Mouse (Mus musculus): ENCODE results near the gene Zfpl1.
"Not testable (repeated sequence)": the region's sequence is repeated elsewhere in the genome, so short reads cannot be mapped to it uniquely, and the experiment has no call there.

The Zfpl1 gene

DNA sequence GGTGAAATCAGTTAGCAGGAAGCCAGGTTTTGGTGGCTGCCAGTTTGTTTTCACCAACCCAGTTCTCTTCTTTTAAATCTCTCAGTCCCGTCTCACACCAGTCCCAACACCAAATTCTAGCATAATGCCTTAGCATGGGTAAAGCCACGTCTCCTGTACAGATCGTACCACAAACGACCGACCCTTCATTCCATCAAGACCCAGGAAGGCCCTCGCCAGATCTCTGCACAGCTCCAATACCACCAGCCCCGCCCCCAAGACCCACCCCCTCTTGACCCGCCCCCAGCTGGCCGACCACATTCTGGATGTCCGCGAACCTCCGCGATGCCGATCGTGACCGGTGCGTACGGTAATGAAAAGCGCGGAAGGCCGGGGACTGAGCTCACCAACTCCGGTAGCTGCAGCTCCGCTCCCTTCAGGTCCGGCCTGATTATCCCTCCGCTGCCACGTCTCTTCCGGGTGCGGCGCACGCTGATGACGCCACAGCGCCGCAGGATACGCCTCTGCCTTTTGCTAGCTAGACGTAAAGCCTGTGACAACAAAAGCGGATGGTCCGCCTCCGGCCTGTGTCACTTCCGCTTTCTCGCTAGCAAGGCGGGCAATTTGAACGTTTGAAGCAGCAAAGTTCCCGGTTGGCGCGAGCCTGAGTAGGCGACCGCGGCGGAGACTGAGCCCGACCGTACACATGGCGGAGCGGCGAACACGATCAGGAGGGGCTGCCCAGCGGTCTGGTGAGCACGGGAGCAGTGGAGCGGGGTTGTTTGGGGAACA, at the start of gene Zfpl1, which contains the start of gene Cdca5:
TSS of gene Zfpl1 (minus strand) at position 479 of the 771 bp plus-strand sequence.
TSS of gene Cdca5 (plus strand) at position 506 of the 771 bp plus-strand sequence.
- DNase-seq (ENCODE audit: extremely low read depth, low read depth, low spot score): peak; percentile 77

DNA sequence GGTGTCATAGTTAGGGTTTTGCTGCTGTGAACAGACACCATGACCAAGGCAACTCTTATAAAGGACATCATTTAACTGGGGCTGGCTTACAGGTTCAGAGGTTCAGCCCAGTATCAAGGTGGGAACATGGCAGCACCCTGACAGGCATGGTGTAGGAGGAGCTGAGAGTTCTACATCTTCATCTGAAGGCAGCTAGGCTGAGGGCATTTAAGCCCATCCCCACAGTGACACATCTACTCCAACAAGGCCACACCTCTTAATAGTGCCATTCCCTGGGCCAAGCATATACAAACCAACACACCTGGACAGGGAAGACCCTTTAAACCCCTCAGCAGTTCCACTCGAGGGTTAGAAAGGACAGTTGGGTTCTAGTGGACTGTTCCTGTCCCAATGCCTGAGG, 48.4 kb upstream of the Zfpl1 start:
- DNase-seq (ENCODE audit: extremely low read depth, low read depth, low spot score): not testable (repeated sequence)

DNA sequence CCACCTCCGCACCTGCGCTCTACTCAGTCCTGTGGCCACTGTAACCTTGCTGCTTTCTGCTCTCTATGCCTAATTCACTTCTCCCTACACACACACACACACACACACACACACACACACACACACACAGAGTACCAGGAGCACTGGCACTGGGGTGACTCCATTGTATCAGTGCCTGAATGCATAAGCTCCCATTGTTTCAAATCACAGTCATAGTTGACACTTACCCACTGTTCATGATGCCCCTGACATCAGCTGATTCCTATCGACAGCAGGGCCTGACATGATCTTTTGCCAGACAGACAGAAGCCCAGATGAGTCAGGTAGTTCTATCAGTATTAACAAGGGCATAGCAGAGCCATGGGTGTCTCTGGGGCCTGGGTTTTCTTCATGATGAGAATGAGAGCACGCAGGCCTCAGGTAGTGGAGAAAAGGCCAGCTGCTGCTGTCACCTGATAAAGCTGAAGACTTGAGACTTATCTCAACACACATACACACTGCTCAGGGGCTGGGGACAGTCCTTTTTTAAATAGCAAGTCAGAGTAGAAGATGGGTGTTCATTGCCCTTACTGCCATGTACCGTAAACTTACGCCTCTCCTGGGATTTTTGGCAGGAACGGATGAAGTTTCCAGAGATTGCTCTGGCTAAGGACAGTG, 47.5 kb upstream of the Zfpl1 start:
- no peak for DNase-seq (ENCODE audit: extremely low read depth, low read depth, low spot score)

- DNase-seq (ENCODE audit: extremely low read depth, low read depth, low spot score): not testable (repeated sequence)
Measured at GRCm38 (mm10) chr19:6130414-6131128, 45.8 kb upstream of the Zfpl1 start.

DNA sequence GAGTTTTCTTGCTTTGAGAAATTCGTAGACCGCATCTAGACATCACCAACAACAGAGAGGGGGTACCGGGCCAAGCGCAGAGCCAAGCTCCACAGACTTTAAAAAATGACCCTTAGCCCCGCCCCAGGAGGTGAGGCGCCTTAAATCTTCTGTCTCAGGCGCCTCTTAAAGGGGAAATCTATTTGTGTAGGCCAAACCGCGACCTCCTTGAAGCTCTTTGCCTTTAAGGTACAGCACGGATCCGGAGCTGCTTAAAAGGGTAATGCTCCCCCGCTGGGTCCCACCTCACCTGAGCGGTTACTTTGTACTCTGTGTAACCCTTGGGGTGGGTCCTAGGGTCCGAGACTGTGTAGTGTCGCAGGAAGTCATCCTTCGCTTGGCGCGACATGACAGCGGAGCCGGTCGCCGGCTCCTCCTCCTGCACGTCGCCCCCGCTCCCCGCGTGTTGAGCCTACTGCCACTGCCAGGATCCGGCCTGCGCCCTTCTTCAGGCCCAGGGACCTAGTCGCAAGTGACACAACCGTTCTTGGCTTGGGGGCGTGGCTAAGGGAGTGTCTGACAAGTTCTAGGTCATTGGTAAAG, 43.1 kb upstream of the Zfpl1 start, which contains the start of gene Snx15:
TSS of gene Snx15 (minus strand) at position 545 of the 582 bp plus-strand sequence.
- DNase-seq (ENCODE audit: extremely low read depth, low read depth, low spot score): peak; percentile 88

DNA sequence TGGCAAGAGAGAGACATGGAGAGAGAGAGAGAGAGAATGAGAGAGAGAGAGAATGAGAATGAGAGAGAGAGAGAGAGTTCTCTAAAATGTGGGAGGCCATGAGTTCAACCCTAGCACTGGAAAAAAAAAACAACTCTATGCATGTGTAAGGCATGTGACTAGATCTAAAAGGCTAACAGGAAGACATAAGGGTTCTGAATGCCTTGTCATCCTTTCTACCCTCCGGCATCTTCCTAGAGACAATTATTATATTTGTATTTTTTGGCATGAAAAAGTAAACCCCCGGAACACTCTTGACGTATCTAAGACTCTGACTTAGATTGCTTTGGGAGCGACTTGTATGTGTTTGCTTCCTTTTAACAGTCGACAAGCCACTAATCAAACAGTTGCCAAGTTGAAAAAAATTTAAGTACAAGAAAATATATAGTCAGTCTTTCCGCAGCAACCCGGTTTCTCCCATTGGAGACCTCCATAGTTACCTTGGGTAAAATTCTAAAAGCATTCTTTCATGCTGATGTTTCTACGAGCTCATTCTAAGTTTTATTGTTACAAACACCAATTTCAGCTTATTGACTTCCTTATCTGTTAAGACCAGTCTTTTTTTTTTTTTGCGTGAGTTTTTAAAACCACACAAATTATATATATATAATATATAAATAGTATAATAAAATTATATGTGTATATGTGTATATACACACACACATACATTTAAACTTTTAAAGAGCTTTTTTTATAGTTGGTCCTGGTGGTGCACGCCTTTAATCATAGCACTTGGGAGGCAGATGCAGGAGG, 42.2 kb upstream of the Zfpl1 start:
- no peak for DNase-seq (ENCODE audit: extremely low read depth, low read depth, low spot score)

DNA sequence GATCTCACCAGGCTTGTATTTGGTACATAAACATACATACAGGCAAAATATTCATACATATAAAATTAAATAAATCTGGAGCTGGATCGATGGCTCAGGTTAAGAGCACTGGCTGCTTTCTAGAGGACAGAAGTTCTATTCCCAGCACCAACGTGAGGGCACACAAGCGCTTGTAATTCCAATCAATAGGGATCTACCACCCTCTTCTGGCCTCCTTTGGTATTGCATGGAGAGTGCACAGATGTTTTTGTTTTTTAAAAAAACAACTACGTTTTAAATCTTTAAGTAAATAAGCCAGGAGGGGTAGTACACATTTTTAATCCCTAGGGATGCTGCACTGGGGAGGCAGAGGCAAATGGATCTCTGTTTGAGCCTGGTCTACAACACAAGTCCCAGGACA, 41.5 kb upstream of the Zfpl1 start:
- no peak for DNase-seq (ENCODE audit: extremely low read depth, low read depth, low spot score)

- DNase-seq (ENCODE audit: extremely low read depth, low read depth, low spot score): no peak
Measured at GRCm38 (mm10) chr19:6124898-6125297, 40.1 kb upstream of the Zfpl1 start.

GRCm38 (mm10) chr19:6123330-6123729, 38.6 kb upstream of the Zfpl1 start:
- DNase-seq (ENCODE audit: extremely low read depth, low read depth, low spot score): no peak

- DNase-seq (ENCODE audit: extremely low read depth, low read depth, low spot score): no peak
Measured at GRCm38 (mm10) chr19:6121761-6122160, 37.0 kb upstream of the Zfpl1 start.

- DNase-seq (ENCODE audit: extremely low read depth, low read depth, low spot score): no peak
Measured at GRCm38 (mm10) chr19:6118677-6119185, 34.0 kb upstream of the Zfpl1 start.

DNA sequence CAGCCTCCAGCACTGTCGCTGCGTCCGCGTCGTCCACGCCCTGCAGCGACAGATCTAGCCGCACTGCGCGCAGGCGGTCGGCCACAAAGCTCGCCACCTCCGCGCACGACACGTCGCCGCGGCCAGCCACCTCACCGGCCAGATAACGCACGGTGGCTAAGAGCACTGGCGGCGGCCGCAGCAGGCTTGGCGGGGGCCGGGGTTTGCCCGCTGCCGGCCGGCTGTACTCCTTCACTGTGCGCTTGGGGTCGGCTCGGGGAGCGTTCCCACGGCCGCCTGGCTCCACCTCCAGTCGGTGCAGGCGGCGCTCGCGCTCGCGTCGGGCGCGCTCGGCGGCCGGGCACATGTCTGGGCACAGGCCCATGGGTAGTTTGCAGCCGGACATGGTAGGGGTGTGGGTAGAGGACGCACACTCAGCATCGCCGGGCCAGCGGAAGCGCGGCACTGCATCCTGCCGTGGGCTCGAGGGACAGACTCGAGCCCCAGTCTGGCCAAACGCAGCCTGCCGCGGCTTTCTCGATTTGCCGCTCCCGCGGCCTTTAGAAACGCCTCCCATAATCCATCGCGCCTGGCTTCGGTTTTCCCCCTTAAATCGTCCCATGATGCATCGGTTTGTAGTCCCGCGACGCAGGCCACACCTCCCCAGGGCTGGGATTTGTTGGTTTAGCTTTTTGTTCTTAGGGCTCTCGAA, 33.4 kb upstream of the Zfpl1 start, which contains the start of gene Sac3d1:
TSS of gene Sac3d1 (minus strand) at position 665 of the 691 bp plus-strand sequence.
- peak; percentile 58 for DNase-seq (ENCODE audit: extremely low read depth, low read depth, low spot score)

GRCm38 (mm10) chr19:6117346-6117985, 32.7 kb upstream of the Zfpl1 start:
- DNase-seq (ENCODE audit: extremely low read depth, low read depth, low spot score): no peak

- DNase-seq (ENCODE audit: extremely low read depth, low read depth, low spot score): no peak
Measured at GRCm38 (mm10) chr19:6116113-6116850, 31.5 kb upstream of the Zfpl1 start.

- no peak for DNase-seq (ENCODE audit: extremely low read depth, low read depth, low spot score)
Measured at GRCm38 (mm10) chr19:6113116-6113515, 28.4 kb upstream of the Zfpl1 start.

DNA sequence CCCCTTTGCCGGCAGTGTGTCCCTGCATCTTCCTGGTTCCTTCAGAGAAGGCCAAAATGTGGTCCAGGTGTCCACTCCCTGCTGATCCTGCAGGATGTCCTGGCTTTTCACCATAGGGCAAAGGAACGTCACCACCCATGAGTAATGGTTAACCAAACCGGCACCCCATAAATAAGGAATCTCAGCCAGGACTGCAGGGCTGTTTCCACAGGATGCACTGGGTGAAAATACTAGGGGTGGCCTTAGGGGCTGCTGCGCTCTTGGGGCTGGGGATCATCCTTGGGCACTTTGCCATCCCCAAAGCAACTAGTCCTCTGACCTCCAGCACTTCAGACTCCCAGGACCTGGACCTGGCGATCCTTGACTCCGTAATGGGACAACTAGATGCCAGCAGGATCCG, 20.8 kb upstream of the Zfpl1 start, which contains the start of gene Naaladl1:
TSS of gene Naaladl1 (plus strand) at position 197 of the 400 bp plus-strand sequence.
- DNase-seq (ENCODE audit: extremely low read depth, low read depth, low spot score): no peak

DNA sequence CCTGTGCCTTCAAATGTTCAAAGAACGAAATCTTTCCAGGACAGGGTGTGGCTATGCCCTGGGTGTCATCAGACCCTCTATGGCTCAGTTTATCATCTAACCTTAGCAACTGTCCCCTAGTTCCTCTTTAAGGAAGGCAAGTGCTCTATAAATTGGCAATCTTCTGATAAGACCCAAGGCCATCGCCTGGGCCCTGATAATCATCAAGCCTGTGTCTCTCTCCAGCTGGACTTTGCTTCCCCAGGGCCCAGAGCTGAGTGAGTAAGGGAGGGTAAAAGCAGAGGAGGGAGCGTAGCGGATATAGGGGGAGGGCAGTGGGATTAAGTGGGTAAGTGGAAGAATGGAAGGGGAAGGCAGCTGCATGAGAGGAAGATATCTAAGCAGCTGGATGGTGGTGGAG, 19.7 kb upstream of the Zfpl1 start:
- no peak for DNase-seq (ENCODE audit: extremely low read depth, low read depth, low spot score)

GRCm38 (mm10) chr19:6102169-6102853, 17.6 kb upstream of the Zfpl1 start:
- DNase-seq (ENCODE audit: extremely low read depth, low read depth, low spot score): no peak
